Mouse (Mus musculus) megakaryocyte, embryonic 14.5 days (primary cell): ENCODE measurements around the gene Scube2. TPM values are rescaled to one million over a fixed set of nuclear protein-coding genes. Genes with fewer than 3 reads are reported as not detected.

Experiments used
- H3K27me3 ChIP-seq: replicated peaks from 2 replicates; pipeline ENCODE3; 2012; ENCODE audit warnings: inconsistent platforms
- H3K36me3 ChIP-seq: replicated peaks from 2 replicates; pipeline ENCODE3; 2012; ENCODE audit warnings: low read length, inconsistent platforms, mixed read lengths
- H3K4me1 ChIP-seq: 2 replicates; pipeline ENCODE4 v1.6.1; 2012; ENCODE audit warnings: inconsistent platforms
- H3K4me3 ChIP-seq: replicated peaks from 2 replicates; pipeline ENCODE3; 2012; ENCODE audit warnings: moderate library complexity, mild to moderate bottlenecking, inconsistent platforms
- H3K9me3 ChIP-seq: 2 replicates; pipeline ENCODE4 v1.6.1; 2012; ENCODE audit warnings: inconsistent platforms
- FLI1 ChIP-seq: IDR thresholded peaks from 2 replicates; pipeline ENCODE4 v1.6.1; 2012; ENCODE audit warnings: low read length, inconsistent platforms, mixed read lengths
- GATA1 ChIP-seq: IDR thresholded peaks from 3 replicates; pipeline ENCODE4 v1.6.1; 2012; ENCODE audit warnings: mixed read lengths, low read length, inconsistent platforms, borderline replicate concordance
- polyA plus RNA-seq: library from polyadenylated mRNA; stranded (reverse); fragments of >175 nt; gene quantifications from 2 replicates; pipeline ENCODE4 v1.2.3, GENCODE M21; 2012; ENCODE audit warnings: low replicate concordance; ENCODE audit not compliant: insufficient read depth

The Scube2 gene
- polyA plus RNA-seq, 1 experiment: not detected

DNA sequence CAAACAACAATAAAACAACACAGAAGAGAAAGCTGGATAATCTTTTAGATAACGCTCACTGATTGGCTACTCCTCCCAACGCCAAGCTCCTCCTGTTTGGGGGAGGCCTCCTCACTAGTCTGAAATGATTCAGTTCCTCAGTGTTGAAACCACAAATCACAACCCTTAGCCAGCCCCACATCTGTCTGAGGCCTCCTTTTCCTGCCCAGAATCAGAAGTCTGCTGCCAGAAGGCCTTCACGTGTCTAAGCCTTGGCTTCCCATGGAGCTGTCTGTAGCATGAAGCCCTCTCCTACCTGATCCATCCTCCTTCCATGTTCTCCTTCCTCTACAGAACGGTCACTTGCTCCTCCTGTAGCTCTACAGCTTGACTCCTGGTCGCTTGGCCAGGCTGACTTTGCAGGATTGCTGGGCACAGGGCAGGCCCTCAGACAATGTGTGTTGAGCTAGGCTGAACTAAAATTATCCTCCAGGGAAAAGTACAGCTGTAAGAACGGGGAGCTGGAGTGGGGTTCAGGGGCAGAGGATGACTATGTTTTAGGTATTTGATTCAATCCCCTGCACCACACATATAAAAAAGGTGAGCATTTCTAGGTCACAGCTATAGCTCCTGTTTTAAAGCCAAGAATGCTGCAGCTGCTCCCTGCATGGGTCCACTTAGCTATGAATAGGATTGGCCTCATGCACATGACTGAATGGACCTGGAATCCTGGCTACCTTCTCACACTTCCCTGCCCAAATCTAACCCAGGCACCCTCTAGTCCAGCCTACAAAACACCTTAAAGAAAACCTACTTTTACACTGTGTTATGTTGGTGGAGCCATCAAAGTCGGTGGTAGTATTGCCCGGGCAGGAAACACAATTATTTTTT is 57.6 kb downstream of the Scube2 start:
- Histone ChIP-seq H3K9me3 (no peaks in the 10 kb centered on the region), H3K36me3 (no peaks in the 10 kb centered on the region), H3K4me3 (no peak overlapping the region), H3K27me3 (peaks cover 71% of the 10 kb centered on the region), H3K4me1 (no peaks in the 10 kb centered on the region)
- TF ChIP-seq GATA1 (no peak), FLI1 (no peak)

DNA sequence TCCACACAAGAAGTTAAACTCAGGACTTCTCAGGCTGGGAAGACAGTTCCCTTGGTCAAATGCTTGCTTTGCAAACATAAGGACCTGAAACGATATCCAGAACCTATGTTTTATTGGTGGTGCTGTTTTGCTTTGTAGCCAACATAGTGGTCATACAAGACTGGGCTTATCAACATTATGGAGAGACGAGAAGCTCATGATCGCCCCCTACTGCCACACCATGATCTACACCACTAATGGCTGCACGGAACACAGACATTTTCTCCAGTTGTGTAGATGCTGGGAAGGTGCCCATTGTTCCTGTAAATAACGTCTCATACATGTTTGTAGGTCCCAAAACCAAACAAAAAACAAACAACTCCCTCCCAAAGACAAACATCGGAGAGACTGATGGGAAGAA is 60.6 kb downstream of the Scube2 start:
- Histone ChIP-seq H3K27me3 (peaks cover 75% of the 10 kb centered on the region), H3K9me3 (no peaks in the 10 kb centered on the region), H3K36me3 (no peaks in the 10 kb centered on the region), H3K4me3 (no peak overlapping the region), H3K4me1 (no peaks in the 10 kb centered on the region)
- no peak for TF ChIP-seq GATA1
- TF ChIP-seq FLI1: no peak

DNA sequence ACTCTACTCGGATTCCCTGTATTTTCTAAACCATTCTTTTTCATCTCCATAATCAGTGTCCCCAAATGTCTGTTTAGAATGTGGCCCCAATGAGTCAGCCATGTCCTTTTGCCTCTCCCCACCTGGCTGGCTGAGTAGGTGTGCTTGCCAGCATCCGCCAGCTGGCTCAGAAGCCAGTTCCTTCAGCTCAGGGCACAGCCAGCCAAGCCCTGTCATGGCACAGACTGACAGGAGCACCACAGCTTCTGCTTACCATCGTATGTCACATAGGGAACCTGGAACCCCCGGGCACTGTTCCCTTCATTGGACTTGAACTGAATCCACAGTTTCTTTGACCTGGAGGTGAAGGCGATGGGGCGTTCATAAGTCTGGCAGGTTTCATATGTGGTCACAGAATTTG is 61.1 kb downstream of the Scube2 start:
- Histone ChIP-seq H3K4me1 (no peaks in the 10 kb centered on the region), H3K4me3 (no peak overlapping the region), H3K36me3 (no peaks in the 10 kb centered on the region), H3K9me3 (no peaks in the 10 kb centered on the region), H3K27me3 (peaks cover 74% of the 10 kb centered on the region)
- no peak for TF ChIP-seq GATA1
- TF ChIP-seq FLI1: no peak

DNA sequence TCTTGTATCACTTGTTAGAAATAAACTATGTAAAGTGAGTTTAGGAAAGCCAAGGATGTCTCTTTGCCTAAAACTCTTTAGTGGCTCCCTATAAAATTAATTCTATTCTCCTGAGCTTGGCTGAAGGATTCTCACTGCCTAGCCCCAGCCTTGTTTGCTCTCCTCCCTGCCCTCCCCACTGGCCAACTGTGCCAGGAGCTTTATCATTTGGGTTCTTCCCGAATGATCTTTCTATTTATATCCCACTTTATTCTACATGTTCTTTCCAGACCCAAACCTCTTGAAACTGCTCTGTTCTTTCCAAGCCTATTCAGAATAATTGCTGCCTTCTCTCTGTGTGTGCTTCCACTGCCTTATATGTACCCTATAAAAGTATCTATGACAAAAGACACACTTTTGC is 62.0 kb downstream of the Scube2 start:
- Histone ChIP-seq H3K36me3 (no peaks in the 10 kb centered on the region), H3K9me3 (no peaks in the 10 kb centered on the region), H3K27me3 (peaks cover 73% of the 10 kb centered on the region), H3K4me3 (no peak overlapping the region), H3K4me1 (no peaks in the 10 kb centered on the region)
- TF ChIP-seq FLI1 (no peak), GATA1 (no peak)

DNA sequence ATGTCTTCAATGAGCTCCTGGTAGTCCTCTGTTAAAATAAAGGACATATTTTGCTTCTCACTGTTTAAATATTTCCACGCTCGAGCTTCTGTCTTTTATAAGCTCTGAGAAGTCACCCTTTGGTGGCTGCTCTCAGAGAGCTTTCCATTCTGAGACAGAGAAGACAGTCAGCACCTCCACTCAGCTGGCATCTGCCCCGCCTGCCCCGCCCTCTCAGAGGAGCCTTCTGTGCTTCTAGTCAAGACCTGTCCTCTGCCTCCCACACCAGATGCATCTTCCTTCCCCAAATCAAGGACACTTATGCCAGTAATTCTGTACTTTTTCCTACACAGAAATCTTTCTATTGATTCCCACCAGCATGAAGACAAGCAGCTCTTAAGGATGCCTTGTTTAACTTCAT is 64.9 kb downstream of the Scube2 start:
- no peaks in the 10 kb centered on the region for H3K36me3 ChIP-seq
- peaks cover 65% of the 10 kb centered on the region for H3K27me3 ChIP-seq
- no peak overlapping the region for H3K4me3 ChIP-seq
- H3K9me3 ChIP-seq: no peaks in the 10 kb centered on the region
- TF ChIP-seq GATA1: no peak
- no peak for TF ChIP-seq FLI1
- H3K4me1 ChIP-seq: no peaks in the 10 kb centered on the region; the same call in 1 of the 2 replicates

DNA sequence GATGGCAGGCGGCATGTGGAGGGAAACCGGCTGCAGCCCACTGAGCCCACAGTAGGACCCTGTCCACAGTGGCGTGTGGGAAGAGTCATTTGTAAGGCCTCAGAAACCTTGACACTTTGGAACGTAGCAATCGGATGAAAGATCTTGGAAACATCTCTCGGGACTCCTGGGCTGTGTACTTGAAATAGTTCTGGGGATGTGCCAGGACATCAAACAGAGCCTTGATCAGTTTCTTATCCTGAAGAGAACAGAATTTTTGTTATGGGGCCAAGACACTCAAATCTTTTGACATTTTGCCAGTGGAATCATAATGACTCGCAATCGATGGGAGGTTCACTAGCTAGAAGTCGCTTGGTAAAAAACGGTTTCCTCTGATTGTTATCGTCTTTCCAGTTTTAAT is 66.3 kb downstream of the Scube2 start:
- Histone ChIP-seq H3K9me3 (no peaks in the 10 kb centered on the region), H3K36me3 (no peaks in the 10 kb centered on the region), H3K4me3 (no peak overlapping the region), H3K27me3 (peaks cover 72% of the 10 kb centered on the region), H3K4me1 (peaks cover 8% of the 10 kb centered on the region)
- TF ChIP-seq FLI1 (no peak), GATA1 (no peak)

DNA sequence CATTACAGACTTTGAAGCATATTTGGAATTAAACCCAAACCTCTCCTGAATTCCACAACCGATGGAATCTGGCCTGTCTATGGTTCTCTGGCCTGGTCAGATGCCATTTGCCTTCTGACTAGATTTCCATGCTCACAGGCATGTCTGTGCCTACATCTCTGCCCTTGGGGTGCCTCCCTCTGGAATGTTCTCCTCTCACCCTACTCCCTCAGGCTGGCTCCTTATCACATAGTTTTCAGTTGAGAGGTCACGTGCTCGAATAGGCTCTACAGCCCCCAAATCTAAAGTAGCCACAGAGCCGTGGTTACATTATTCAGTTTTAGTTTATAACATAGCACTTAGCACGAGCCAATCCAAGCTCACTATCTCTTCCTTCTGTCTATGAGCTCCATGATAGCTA is 69.9 kb downstream of the Scube2 start:
- H3K4me3 ChIP-seq: no peak overlapping the region
- TF ChIP-seq FLI1: no peak
- no peak for TF ChIP-seq GATA1
- no peaks in the 10 kb centered on the region for H3K36me3 ChIP-seq
- H3K27me3 ChIP-seq: peaks cover 61% of the 10 kb centered on the region
- H3K9me3 ChIP-seq: no peaks in the 10 kb centered on the region
- peaks cover 15% of the 10 kb centered on the region for H3K4me1 ChIP-seq

DNA sequence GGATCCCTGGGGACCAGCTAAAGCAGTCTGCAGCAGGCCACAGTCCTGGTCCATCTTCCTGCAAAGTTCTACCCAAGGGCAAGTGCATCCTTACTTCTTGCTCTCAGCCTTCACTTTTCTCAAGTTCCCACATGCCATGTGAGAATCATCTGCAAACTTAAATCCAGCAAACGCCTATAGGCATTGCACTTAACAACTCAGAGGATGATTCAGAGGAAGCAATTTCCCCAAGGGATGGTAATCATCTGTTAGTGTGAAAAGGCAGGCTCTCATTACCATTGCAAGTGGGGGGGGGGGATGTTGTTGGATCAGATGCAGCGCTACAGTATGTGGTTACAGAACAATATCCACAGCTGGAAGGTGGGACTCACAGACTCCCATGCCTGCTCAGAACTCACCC is 70.9 kb downstream of the Scube2 start:
- Histone ChIP-seq H3K27me3 (peaks cover 61% of the 10 kb centered on the region), H3K4me1 (peaks cover 15% of the 10 kb centered on the region), H3K9me3 (no peaks in the 10 kb centered on the region), H3K36me3 (no peaks in the 10 kb centered on the region), H3K4me3 (no peak overlapping the region)
- TF ChIP-seq FLI1 (no peak), GATA1 (no peak)

DNA sequence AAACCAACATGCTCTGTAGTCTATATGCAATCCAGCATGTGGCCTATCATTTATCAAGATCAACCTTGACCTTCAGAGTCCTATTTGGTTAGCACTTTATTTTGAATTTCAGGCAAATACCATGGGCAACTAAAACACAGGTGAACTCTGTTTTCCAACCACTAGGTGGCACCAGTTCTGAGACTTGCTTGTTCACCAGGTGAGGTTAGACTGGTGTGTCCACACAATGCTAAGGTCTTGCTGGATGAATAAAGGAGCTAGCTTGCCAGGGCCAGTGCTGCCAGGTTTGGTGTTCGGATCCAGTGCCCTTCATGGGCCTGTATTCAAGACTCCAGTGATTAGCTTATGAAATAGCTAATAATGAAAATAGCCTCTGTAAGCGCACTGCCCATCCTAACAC is 72.7 kb downstream of the Scube2 start:
- TF ChIP-seq FLI1 (no peak), GATA1 (no peak)
- Histone ChIP-seq H3K9me3 (no peaks in the 10 kb centered on the region), H3K36me3 (no peaks in the 10 kb centered on the region), H3K27me3 (peaks cover 58% of the 10 kb centered on the region), H3K4me3 (no peak overlapping the region), H3K4me1 (peaks cover 15% of the 10 kb centered on the region)

DNA sequence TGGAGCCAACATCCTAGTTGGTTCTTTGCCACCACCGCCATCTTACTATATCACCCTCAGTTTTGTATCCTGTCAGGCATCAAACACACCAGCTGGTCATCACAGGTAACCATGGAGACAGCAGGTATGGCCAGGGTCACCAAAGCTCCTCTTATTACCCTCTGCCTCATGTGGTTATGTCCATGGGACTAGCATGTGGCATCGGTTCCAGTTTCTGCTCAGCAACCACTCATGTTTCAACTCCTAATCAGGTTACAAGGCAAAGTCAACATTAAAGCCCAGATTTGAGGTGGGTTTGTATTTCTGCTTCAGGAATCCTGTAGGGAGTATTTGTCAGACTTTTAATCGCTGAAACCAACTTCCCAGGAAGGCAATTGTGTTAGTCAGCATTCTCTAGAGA is 74.7 kb downstream of the Scube2 start:
- H3K4me1 ChIP-seq: peaks cover 15% of the 10 kb centered on the region
- no peaks in the 10 kb centered on the region for H3K9me3 ChIP-seq
- TF ChIP-seq GATA1 (no peak), FLI1 (no peak)
- H3K4me3 ChIP-seq: no peak overlapping the region
- H3K36me3 ChIP-seq: no peaks in the 10 kb centered on the region
- H3K27me3 ChIP-seq: peaks cover 71% of the 10 kb centered on the region

DNA sequence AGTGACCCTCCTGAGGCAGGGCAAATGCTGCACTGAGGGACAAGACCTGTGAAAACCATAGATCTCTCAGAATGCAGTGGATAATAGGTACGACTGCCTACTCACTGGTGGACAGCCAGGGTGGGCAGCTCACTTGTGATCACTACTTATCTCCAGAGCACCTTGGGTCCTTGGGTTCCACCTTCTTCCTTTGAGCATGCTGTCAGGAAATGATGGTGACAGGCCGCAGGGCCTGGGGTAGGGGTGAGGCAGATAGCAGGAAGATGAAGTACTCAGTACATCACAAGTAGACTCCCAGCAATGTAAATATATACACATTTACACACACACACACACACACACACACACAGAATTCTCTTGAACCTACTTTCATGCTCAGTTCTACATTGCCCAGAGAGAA is 77.6 kb downstream of the Scube2 start:
- TF ChIP-seq FLI1: no peak
- peaks cover 73% of the 10 kb centered on the region for H3K27me3 ChIP-seq
- no peaks in the 10 kb centered on the region for H3K4me1 ChIP-seq
- no peaks in the 10 kb centered on the region for H3K36me3 ChIP-seq
- peaks cover 3% of the 10 kb centered on the region; the same call in 1 of the 2 replicates for H3K9me3 ChIP-seq
- no peak overlapping the region for H3K4me3 ChIP-seq
